Comparison of ENCODE assay signal across 17 mouse cellular contexts in genomic region chr1:131511661-131512500, GRCm38 (mm10). TPM values are rescaled to one million over a fixed set of nuclear protein-coding genes. Genes with fewer than 3 reads are reported as not detected.
DNase-seq lines count a peak whose midpoint lies in the region; ATAC-seq and TF ChIP-seq lines count a peak whose summit lies in the region.
"Had no signal": no experiment of that assay in that cellular context is flagged by ENCODE, and none has a peak within 500 bp of the region (broad histone marks: within the 10 kb centered on the region; RNA-seq: fewer than 3 reads in every experiment).

No protein-coding gene starts in this region.

- ATAC-seq in heart, embryonic 15.5 days (replicated peaks; ENCODE audit: insufficient number of reproducible peaks, insufficient read depth, low FRiP score, low read depth) = no peak
- ATAC-seq in lung, embryonic 15.5 days (ENCODE audit: borderline replicate concordance, extremely low read depth, low FRiP score, low TSS enrichment) = no peak
- no peak for ATAC-seq in stomach, postnatal 0 days (ENCODE audit: low FRiP score, low TSS enrichment)
- ATAC-seq: CD4-positive, CD25-positive, alpha-beta regulatory T cell, adult 4 months; forebrain, embryonic 13.5 days; intestine, embryonic 15.5 days; Patski had no signal

- H3K27ac ChIP-seq in heart, embryonic 15.5 days = peak overlapping the region; percentile 54
- H3K27ac ChIP-seq in heart, adult 2 months = no peak overlapping the region
- peak overlapping the region; percentile 29; the same call in 1 of the 2 replicates for H3K27ac ChIP-seq in lung, embryonic 15.5 days
- H3K27ac ChIP-seq in embryonic fibroblast, embryonic 13.5 days (ENCODE audit: insufficient read depth, low read length) = peak overlapping the region; percentile 86
- H3K27ac ChIP-seq in stomach, postnatal 0 days (replicated peaks) = peak overlapping the region; percentile 70
- H3K27ac ChIP-seq: forebrain, embryonic 13.5 days; intestine, embryonic 15.5 days; macrophage; neural tube, embryonic 15.5 days had no signal

- WGBS in heart, embryonic 15.5 days = 55% methylated on average over 3 of the region's 3 CpGs
- WGBS in heart, adult 2 months = 63% methylated on average over 3 of the region's 3 CpGs
- WGBS in lung, embryonic 15.5 days = 50% methylated on average over 3 of the region's 3 CpGs
- WGBS in stomach, postnatal 0 days = 45% methylated on average over 3 of the region's 3 CpGs

- TF ChIP-seq POLR2A in heart, adult 2 months (IDR thresholded peaks at IDR 0.05; ENCODE audit: insufficient read depth, low read depth, low read length) = no peak
- TF ChIP-seq POLR2A in embryonic fibroblast, embryonic 13.5 days (IDR thresholded peaks at IDR 0.05; ENCODE audit: low read depth, low read length) = no peak

- TF ChIP-seq CTCF in heart, adult 2 months (IDR thresholded peaks at IDR 0.05) = no peak
- no peak for TF ChIP-seq CTCF in embryonic fibroblast, embryonic 13.5 days (IDR thresholded peaks at IDR 0.05; ENCODE audit: borderline replicate concordance, insufficient read depth, low read length)
- no peak for TF ChIP-seq CTCF in stomach, postnatal 0 days (IDR thresholded peaks at IDR 0.05; ENCODE audit: low read depth)

- H3K9me3 ChIP-seq in heart, embryonic 15.5 days (replicated peaks) = no peaks in the 10 kb centered on the region
- H3K9me3 ChIP-seq in lung, embryonic 15.5 days = no peaks in the 10 kb centered on the region
- no peaks in the 10 kb centered on the region for H3K9me3 ChIP-seq in stomach, postnatal 0 days (ENCODE audit: control insufficient read depth, low read length)
- H3K9me3 ChIP-seq: forebrain, embryonic 13.5 days; intestine, embryonic 15.5 days; neural tube, embryonic 15.5 days had no signal

- no peaks in the 10 kb centered on the region for H3K36me3 ChIP-seq in heart, embryonic 15.5 days
- H3K36me3 ChIP-seq in heart, adult 2 months (ENCODE audit: control insufficient read depth, insufficient read depth, low read length) = peaks cover 24% of the 10 kb centered on the region
- no peaks in the 10 kb centered on the region for H3K36me3 ChIP-seq in lung, embryonic 15.5 days
- H3K36me3 ChIP-seq in stomach, postnatal 0 days (ENCODE audit: control insufficient read depth, insufficient read depth, low read length) = no peaks in the 10 kb centered on the region
- H3K36me3 ChIP-seq: intestine, embryonic 15.5 days; neural tube, embryonic 15.5 days had no signal

- no peak overlapping the region for H3K9ac ChIP-seq in heart, embryonic 15.5 days
- H3K9ac ChIP-seq in heart, adult 2 months (ENCODE audit: low read depth, low read length) = no peak overlapping the region
- H3K9ac ChIP-seq in lung, embryonic 15.5 days = no peak overlapping the region
- H3K9ac ChIP-seq in stomach, postnatal 0 days (ENCODE audit: low read length) = no peak overlapping the region
- H3K9ac ChIP-seq: forebrain, embryonic 13.5 days; intestine, embryonic 15.5 days; neural tube, embryonic 15.5 days had no signal

- intact Hi-C loops in heart, adult 2 months (cut with DNase I) = no loop called here
- intact Hi-C loops in left cerebral cortex, postnatal 14 days (cut with DNase I) = no loop called here

- peaks cover 13% of the 10 kb centered on the region for H3K4me1 ChIP-seq in heart, embryonic 15.5 days (replicated peaks)
- H3K4me1 ChIP-seq in heart, adult 2 months (ENCODE audit: control insufficient read depth, insufficient read depth, low read length) = peaks cover 10% of the 10 kb centered on the region
- peaks cover 15% of the 10 kb centered on the region for H3K4me1 ChIP-seq in lung, embryonic 15.5 days
- H3K4me1 ChIP-seq in embryonic fibroblast, embryonic 13.5 days (ENCODE audit: control insufficient read depth, insufficient read depth, low read length) = peaks cover 9% of the 10 kb centered on the region
- H3K4me1 ChIP-seq in stomach, postnatal 0 days (replicated peaks; ENCODE audit: control insufficient read depth, insufficient read depth) = no peaks in the 10 kb centered on the region
- H3K4me1 ChIP-seq: intestine, embryonic 15.5 days had no signal

- no peak overlapping the region for H3K4me2 ChIP-seq in heart, embryonic 15.5 days
- no peak overlapping the region for H3K4me2 ChIP-seq in lung, embryonic 15.5 days
- no peak overlapping the region for H3K4me2 ChIP-seq in stomach, postnatal 0 days (replicated peaks; ENCODE audit: low read depth)
- H3K4me2 ChIP-seq: forebrain, embryonic 13.5 days; intestine, embryonic 15.5 days; neural tube, embryonic 15.5 days had no signal

- TF ChIP-seq EP300 in heart, adult 2 months (IDR thresholded peaks at IDR 0.05; ENCODE audit: insufficient read depth, low read depth, low read length) = no peak
- TF ChIP-seq EP300 in stomach, postnatal 0 days (optimal IDR thresholded peaks at IDR 0.05) = peak; percentile 51

- H3K4me3 ChIP-seq in heart, embryonic 15.5 days = no peak overlapping the region
- H3K4me3 ChIP-seq in heart, adult 2 months = no peak overlapping the region
- H3K4me3 ChIP-seq in lung, embryonic 15.5 days = no peak overlapping the region
- H3K4me3 ChIP-seq in embryonic fibroblast, embryonic 13.5 days (ENCODE audit: insufficient read depth, low read length) = no peak overlapping the region
- no peak overlapping the region for H3K4me3 ChIP-seq in stomach, postnatal 0 days (ENCODE audit: low read depth, low read length)
- H3K4me3 ChIP-seq: forebrain, embryonic 13.5 days; intestine, embryonic 15.5 days; neural tube, embryonic 15.5 days had no signal

- DNase-seq in heart, adult 2 months = no peak
- DNase-seq in lung, postnatal 25 days (ENCODE audit: low spot score) = no peak
- no peak for DNase-seq in stomach, postnatal 0 days (ENCODE audit: low spot score)
- DNase-seq in left cerebral cortex, postnatal 14 days (ENCODE audit: low spot score in 2 of 2) = no peak
- DNase-seq: cerebellum, postnatal 10 days; gastrocnemius, postnatal 36 days; heart, postnatal 4 days; right cerebral cortex, adult 18-20 months had no signal

- peaks cover 10% of the 10 kb centered on the region for H3K79me2 ChIP-seq in heart, adult 2 months (replicated peaks; ENCODE audit: control insufficient read depth, insufficient read depth, low read length)

- no peaks in the 10 kb centered on the region for H3K27me3 ChIP-seq in heart, embryonic 15.5 days
- H3K27me3 ChIP-seq in heart, adult 2 months (ENCODE audit: control insufficient read depth, insufficient read depth, low read length) = no peaks in the 10 kb centered on the region
- no peaks in the 10 kb centered on the region for H3K27me3 ChIP-seq in lung, embryonic 15.5 days
- H3K27me3 ChIP-seq in stomach, postnatal 0 days (ENCODE audit: control insufficient read depth, insufficient read depth, low read length) = no peaks in the 10 kb centered on the region
- H3K27me3 ChIP-seq: forebrain, embryonic 13.5 days; intestine, embryonic 15.5 days; neural tube, embryonic 15.5 days; Patski had no signal

RNA-seq across cellular contexts. Expression of gene Srgap2, which starts 15.3 kb away (rescaled TPM):
- polyA plus RNA-seq in heart, embryonic 15.5 days (2015; fragmentation: Nextera tagmentation; extraction: Ambion mirVana) = 10.0 and 15.8 TPM in 2 replicates
- 10 to 100 TPM; 15.9 to 20.5 TPM for total RNA-seq in heart, adult 2 months (2021)
- 15.2 and 16.9 TPM in 2 replicates for polyA plus RNA-seq in heart, adult 2 months (2012; rRNA removed)
- 11.0 and 14.1 TPM in 2 replicates for polyA plus RNA-seq in lung, embryonic 15.5 days (2015; fragmentation: Nextera tagmentation; extraction: Ambion mirVana)
- 52.8 and 66.6 TPM in 2 replicates for polyA plus RNA-seq in embryonic fibroblast, embryonic 13.5 days (2011; ENCODE audit: insufficient read length, low read depth, missing spikeins)
- 7.7 and 9.1 TPM in 2 replicates for polyA plus RNA-seq in stomach, postnatal 0 days (2015; fragmentation: Nextera tagmentation; extraction: Ambion mirVana)
- total RNA-seq in left cerebral cortex, postnatal 14 days (2021) = 100 to 1,000 TPM; 101 to 106 TPM

RNA-seq across cellular contexts. Expression of gene Fam72a, which starts 15.8 kb away (rescaled TPM):
- polyA plus RNA-seq in heart, embryonic 15.5 days (2015; fragmentation: Nextera tagmentation; extraction: Ambion mirVana) = 2.4 and 2.7 TPM in 2 replicates
- under 1 TPM; 0.73 to 0.78 TPM for total RNA-seq in heart, adult 2 months (2021)
- polyA plus RNA-seq in heart, adult 2 months (2012; rRNA removed) = 0.18 and 0.29 TPM in 2 replicates
- polyA plus RNA-seq in lung, embryonic 15.5 days (2015; fragmentation: Nextera tagmentation; extraction: Ambion mirVana) = 2.3 and 3.0 TPM in 2 replicates
- 1.8 and 2.3 TPM in 2 replicates for polyA plus RNA-seq in embryonic fibroblast, embryonic 13.5 days (2011; ENCODE audit: insufficient read length, low read depth, missing spikeins)
- 1.3 and 1.5 TPM in 2 replicates for polyA plus RNA-seq in stomach, postnatal 0 days (2015; fragmentation: Nextera tagmentation; extraction: Ambion mirVana)
- total RNA-seq in left cerebral cortex, postnatal 14 days (2021) = 1 to 10 TPM in 1 of 2 experiments, under 1 TPM in 1; 0.99 to 2.1 TPM
